Mouse (Mus musculus): ENCODE measurements at regions not wholly inside any gene's neighbourhood (a gene's known extent, or its start where the extent isn't known, plus 50 kb on each side); places are given as distances from the start of the nearest gene placed in this dataset.

- Histone ChIP-seq H3K27ac (ENCODE audit: insufficient read depth, low read length) (no peak overlapping the region), H3K4me1 (ENCODE audit: control insufficient read depth, insufficient read depth, low read length) (no peaks in the 10 kb centered on the region)
- TF ChIP-seq CTCF (IDR thresholded peaks at IDR 0.05; ENCODE audit: extremely low read depth, insufficient read depth, low read length) (no peak), POLR2A (IDR thresholded peaks at IDR 0.05; ENCODE audit: extremely low read depth, insufficient read depth, low read length) (no peak)
Observed at GRCm38 (mm10) chr17:87583575-87583974, 52.2 kb upstream of the Epcam start.

GRCm38 (mm10) chr17:87585355-87585754, 50.4 kb upstream of the Epcam start:
- H3K4me1 ChIP-seq (ENCODE audit: control insufficient read depth, insufficient read depth, low read length) = no peaks in the 10 kb centered on the region
- no peak overlapping the region for H3K4me3 ChIP-seq (ENCODE audit: insufficient read depth, low read length)
- H3K27ac ChIP-seq (ENCODE audit: insufficient read depth, low read length) = no peak overlapping the region
- TF ChIP-seq POLR2A (IDR thresholded peaks at IDR 0.05; ENCODE audit: extremely low read depth, insufficient read depth, low read length) (no peak), CTCF (IDR thresholded peaks at IDR 0.05; ENCODE audit: extremely low read depth, insufficient read depth, low read length) (no peak)

More at GRCm38 (mm10) chr17:87583575-87583974, 52.2 kb upstream of the Epcam start:
- no peak overlapping the region for H3K4me3 ChIP-seq (ENCODE audit: insufficient read depth, low read length)
